Mouse (Mus musculus) intestine, embryonic 15.5 days (tissue): Measurements from ENCODE around the gene Porcn. TPM values are rescaled to one million over a fixed set of nuclear protein-coding genes. Genes with fewer than 3 reads are reported as not detected.

ENCODE experiments used
- ATAC-seq: fragments of 200-750 bp; cut with Nextera tagmentation; 2 replicates; pipeline ENCODE4 v1.8.0; 2017; ENCODE audit warnings: moderate TSS enrichment, moderate library complexity
- H3K27ac ChIP-seq: fragments of 300-500 bp; sonication (generic); 2 replicates; pipeline ENCODE4 v1.5.1; 2015; ENCODE audit warnings: mild to moderate bottlenecking, inconsistent platforms
- H3K27me3 ChIP-seq: fragments of 300-500 bp; sonication (generic); replicated peaks from 2 replicates; pipeline ENCODE4 v1.6.1; 2015; ENCODE audit warnings: inconsistent platforms
- H3K36me3 ChIP-seq: fragments of 300-500 bp; sonication (generic); 2 replicates; pipeline ENCODE4 v1.6.1; 2015; ENCODE audit warnings: inconsistent platforms
- H3K4me1 ChIP-seq: fragments of 300-500 bp; sonication (generic); replicated peaks from 2 replicates; pipeline ENCODE4 v1.6.1; 2015; ENCODE audit warnings: inconsistent platforms
- H3K4me2 ChIP-seq: fragments of 300-500 bp; sonication (generic); replicated peaks from 2 replicates; pipeline ENCODE4 v1.6.1; 2015; ENCODE audit warnings: mild to moderate bottlenecking, inconsistent platforms
- H3K4me3 ChIP-seq: fragments of 300-500 bp; sonication (generic); replicated peaks from 2 replicates; pipeline ENCODE4 v1.5.1; 2015; ENCODE audit warnings: inconsistent platforms
- H3K9ac ChIP-seq: fragments of 300-500 bp; sonication (generic); 2 replicates; pipeline ENCODE4 v1.6.1; 2015; ENCODE audit warnings: inconsistent platforms
- H3K9me3 ChIP-seq: fragments of 300-500 bp; sonication (generic); 2 replicates; pipeline ENCODE4 v1.6.1; 2016; ENCODE audit warnings: inconsistent platforms
- WGBS: fragments of 180-500 bp; shearing (Covaris S2); methylation state at CpG from one replicate; pipeline ENCODE4 v1.1.7; 2015; 5-methylcytosine and 5-hydroxymethylcytosine counted together
- polyA plus RNA-seq: library from polyadenylated mRNA; unstranded; fragments of >200 nt; fragmentation: Nextera tagmentation; extraction: Ambion mirVana; gene quantifications from 2 replicates; pipeline ENCODE4 v1.2.1, GENCODE M21; 2015

Gene Porcn
- polyA plus RNA-seq, 1 experiment from 2014 or later, result 7.4 TPM

GRCm38 (mm10) chrX:8145153-8145991 lies 61.0 kb downstream of the Porcn start, which contains the start of gene Rbm3:
Gene Rbm3, minus strand, starts transcription at chrX:8145880.
- Histone ChIP-seq H3K27ac (peak within 1 kb of the TSS; percentile 95), H3K9ac (peak within 1 kb of the TSS; percentile 66), H3K9me3 (no peaks in the 10 kb centered on the region), H3K4me3 (peak within 1 kb of the TSS; percentile 55), H3K27me3 (no peaks in the 10 kb centered on the region), H3K4me1 (no peaks in the 10 kb centered on the region), H3K4me2 (peak within 1 kb of the TSS; percentile 72), H3K36me3 (no peaks in the 10 kb centered on the region)
- ATAC-seq, result peak; percentile 97
- 24% methylated on average over 65 of the region's 65 CpGs for WGBS

Other genes with a start within 250 kb of the Porcn start
- gene Gata1, start 228.5 kb downstream of the Porcn start, polyA plus RNA-seq, result 1.7 and 2.4 TPM in 2 replicates
- gene Glod5, start 188.0 kb downstream of the Porcn start, polyA plus RNA-seq, result 3.6 and 3.8 TPM in 2 replicates
- 47.5 and 53.3 TPM in 2 replicates for gene Suv39h1, start 131.8 kb downstream of the Porcn start, polyA plus RNA-seq
- gene Was, start 116.0 kb downstream of the Porcn start, polyA plus RNA-seq, result 0.57 and 0.62 TPM in 2 replicates
- 21.4 and 21.7 TPM in 2 replicates for gene Wdr13, start 73.6 kb downstream of the Porcn start, polyA plus RNA-seq
- gene Rbm3, start 60.6 kb downstream of the Porcn start, polyA plus RNA-seq, result 426 and 506 TPM in 2 replicates
- 10.3 and 10.6 TPM in 2 replicates for gene Tbc1d25, start 30.3 kb downstream of the Porcn start, polyA plus RNA-seq
- 83.7 and 85.1 TPM in 2 replicates for gene Ebp, start 13.0 kb downstream of the Porcn start, polyA plus RNA-seq
- 33.0 and 34.8 TPM in 2 replicates for gene Ftsj1, start 45.9 kb upstream of the Porcn start, polyA plus RNA-seq
- 9.1 and 13.9 TPM in 2 replicates for gene Slc38a5, start 64.6 kb upstream of the Porcn start, polyA plus RNA-seq
- not detected in 2 replicates for gene Ssxb10, start 120.9 kb upstream of the Porcn start, polyA plus RNA-seq
- gene Ssxb9, start 160.5 kb upstream of the Porcn start, polyA plus RNA-seq, result not detected in 2 replicates
- not detected in 2 replicates for gene Ssxb1, start 206.8 kb upstream of the Porcn start, polyA plus RNA-seq